ENCODE assay signal across 24 mouse cellular contexts in the genomic region with DNA sequence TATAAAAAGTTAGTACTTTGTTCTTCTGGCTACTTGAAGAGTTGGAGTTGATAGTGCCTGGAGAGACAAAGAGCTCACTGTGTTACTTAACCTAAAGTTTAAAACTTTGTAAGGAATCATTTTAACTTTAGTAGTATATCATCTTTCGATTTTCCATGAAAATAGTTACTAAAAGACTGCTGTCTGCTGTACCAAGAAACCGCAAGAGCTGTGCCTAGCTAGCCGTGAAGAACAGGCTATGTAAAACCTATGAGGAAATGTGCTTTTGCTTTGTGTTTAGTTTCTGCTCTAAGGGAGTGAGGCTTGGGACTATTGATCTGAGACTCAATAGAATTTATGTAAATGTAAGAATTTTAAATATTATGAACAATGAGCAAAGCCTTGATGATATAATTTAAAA.
"Had no signal": no experiment of that assay in that cellular context is flagged by ENCODE, and none has a peak within 500 bp of the region (broad histone marks: within the 10 kb centered on the region; RNA-seq: fewer than 3 reads in every experiment).

No protein-coding gene starts in this region.

- H3K4me1 ChIP-seq: hindbrain, embryonic 15.5 days; limb, embryonic 13.5 days; limb, embryonic 15.5 days had no signal

- H3K36me3 ChIP-seq: hindbrain, embryonic 15.5 days; limb, embryonic 15.5 days had no signal

- H3K4me2 ChIP-seq: heart, embryonic 13.5 days; heart, embryonic 15.5 days; hindbrain, embryonic 13.5 days; hindbrain, embryonic 15.5 days; limb, embryonic 13.5 days; limb, embryonic 15.5 days; liver, embryonic 13.5 days had no signal

- H3K27ac ChIP-seq: gastrocnemius, adult 2 months; heart, embryonic 10.5 days; heart, embryonic 13.5 days; heart, embryonic 15.5 days; hindbrain, embryonic 13.5 days; hindbrain, embryonic 15.5 days; hindbrain, postnatal 0 days; layer of hippocampus, adult 2 months; limb, embryonic 13.5 days; limb, embryonic 15.5 days; liver, embryonic 13.5 days had no signal

- H3K4me3 ChIP-seq: gastrocnemius, adult 2 months; heart, embryonic 10.5 days; heart, embryonic 13.5 days; heart, embryonic 15.5 days; hindbrain, embryonic 13.5 days; hindbrain, embryonic 15.5 days; layer of hippocampus, adult 2 months; limb, embryonic 13.5 days; limb, embryonic 15.5 days; liver, embryonic 13.5 days had no signal

- H3K9ac ChIP-seq: heart, embryonic 13.5 days; heart, embryonic 15.5 days; hindbrain, embryonic 13.5 days; hindbrain, embryonic 15.5 days; limb, embryonic 13.5 days; limb, embryonic 15.5 days; liver, embryonic 13.5 days had no signal

- H3K27me3 ChIP-seq: heart, embryonic 13.5 days; heart, embryonic 15.5 days; hindbrain, embryonic 13.5 days; hindbrain, embryonic 15.5 days; limb, embryonic 13.5 days; limb, embryonic 15.5 days; liver, embryonic 13.5 days had no signal

- DNase-seq: gastrocnemius, adult 2 months; gastrocnemius, postnatal 10 days; gastrocnemius, postnatal 25 days; heart, adult 18-20 months; heart, postnatal 14 days; heart, postnatal 36 days; kidney, adult 18-20 months; kidney, adult 8-10 months; kidney, postnatal 10 days; kidney, postnatal 25 days; kidney, postnatal 4 days; layer of hippocampus, postnatal 36 days; left cerebral cortex, postnatal 4 days; liver, embryonic 13.5 days had no signal

- ATAC-seq: hindbrain, postnatal 0 days; intestine, embryonic 16.5 days had no signal

- H3K9me3 ChIP-seq: heart, embryonic 10.5 days; heart, embryonic 13.5 days; heart, embryonic 15.5 days; hindbrain, embryonic 13.5 days; hindbrain, embryonic 15.5 days; limb, embryonic 13.5 days; limb, embryonic 15.5 days; liver, embryonic 13.5 days had no signal
